Mouse (Mus musculus) embryonic facial prominence, embryonic 12.5 days (tissue): Measurements from ENCODE around the gene Asap3. TPM values are rescaled to one million over a fixed set of nuclear protein-coding genes. Genes with fewer than 3 reads are reported as not detected.
A peak's percentile ranks its signal among the peaks of the same experiment; 100 is the strongest.

ENCODE experiments used
- ATAC-seq: fragments of 200-750 bp; cut with Nextera tagmentation; 2 replicates; pipeline ENCODE4 v1.8.0; 2017; ENCODE audit not compliant: insufficient number of reproducible peaks, insufficient read depth, low FRiP score, low TSS enrichment
- H3K27ac ChIP-seq: fragments of 300-500 bp; sonication (generic); 2 replicates; pipeline ENCODE4 v1.5.1; 2016; ENCODE audit warnings: mild to moderate bottlenecking
- H3K27me3 ChIP-seq: fragments of 300-500 bp; sonication (generic); 2 replicates; pipeline ENCODE4 v1.6.1; 2016; ENCODE audit warnings: mild to moderate bottlenecking, moderate library complexity
- H3K36me3 ChIP-seq: fragments of 300-500 bp; sonication (generic); 2 replicates; pipeline ENCODE4 v1.6.1; 2016; ENCODE audit warnings: mild to moderate bottlenecking
- H3K4me1 ChIP-seq: fragments of 300-500 bp; sonication (generic); 2 replicates; pipeline ENCODE4 v1.6.1; 2016
- H3K4me2 ChIP-seq: fragments of 300-500 bp; sonication (generic); replicated peaks from 2 replicates; pipeline ENCODE4 v1.6.1; 2016; ENCODE audit warnings: mild to moderate bottlenecking, moderate library complexity
- H3K4me3 ChIP-seq: fragments of 300-500 bp; sonication (generic); 2 replicates; pipeline ENCODE4 v1.5.1; 2016; ENCODE audit warnings: mild to moderate bottlenecking
- H3K9ac ChIP-seq: fragments of 300-500 bp; sonication (generic); 2 replicates; pipeline ENCODE4 v1.6.1; 2016; ENCODE audit warnings: mild to moderate bottlenecking, moderate library complexity
- H3K9me3 ChIP-seq: fragments of 300-500 bp; sonication (generic); 2 replicates; pipeline ENCODE4 v1.6.1; 2016; ENCODE audit warnings: mild to moderate bottlenecking, moderate library complexity
- WGBS: fragments of 180-500 bp; shearing (Covaris S2); methylation state at CpG from one replicate; pipeline ENCODE4 v1.1.7; 2016; 5-methylcytosine and 5-hydroxymethylcytosine counted together
- polyA plus RNA-seq: library from polyadenylated mRNA; unstranded; fragments of >200 nt; fragmentation: Nextera tagmentation; extraction: Ambion mirVana; gene quantifications from 2 replicates; pipeline ENCODE4 v1.2.1, GENCODE M21; 2016

The Asap3 gene
- polyA plus RNA-seq, 1 experiment from 2014 or later, result 13.3 TPM

DNA sequence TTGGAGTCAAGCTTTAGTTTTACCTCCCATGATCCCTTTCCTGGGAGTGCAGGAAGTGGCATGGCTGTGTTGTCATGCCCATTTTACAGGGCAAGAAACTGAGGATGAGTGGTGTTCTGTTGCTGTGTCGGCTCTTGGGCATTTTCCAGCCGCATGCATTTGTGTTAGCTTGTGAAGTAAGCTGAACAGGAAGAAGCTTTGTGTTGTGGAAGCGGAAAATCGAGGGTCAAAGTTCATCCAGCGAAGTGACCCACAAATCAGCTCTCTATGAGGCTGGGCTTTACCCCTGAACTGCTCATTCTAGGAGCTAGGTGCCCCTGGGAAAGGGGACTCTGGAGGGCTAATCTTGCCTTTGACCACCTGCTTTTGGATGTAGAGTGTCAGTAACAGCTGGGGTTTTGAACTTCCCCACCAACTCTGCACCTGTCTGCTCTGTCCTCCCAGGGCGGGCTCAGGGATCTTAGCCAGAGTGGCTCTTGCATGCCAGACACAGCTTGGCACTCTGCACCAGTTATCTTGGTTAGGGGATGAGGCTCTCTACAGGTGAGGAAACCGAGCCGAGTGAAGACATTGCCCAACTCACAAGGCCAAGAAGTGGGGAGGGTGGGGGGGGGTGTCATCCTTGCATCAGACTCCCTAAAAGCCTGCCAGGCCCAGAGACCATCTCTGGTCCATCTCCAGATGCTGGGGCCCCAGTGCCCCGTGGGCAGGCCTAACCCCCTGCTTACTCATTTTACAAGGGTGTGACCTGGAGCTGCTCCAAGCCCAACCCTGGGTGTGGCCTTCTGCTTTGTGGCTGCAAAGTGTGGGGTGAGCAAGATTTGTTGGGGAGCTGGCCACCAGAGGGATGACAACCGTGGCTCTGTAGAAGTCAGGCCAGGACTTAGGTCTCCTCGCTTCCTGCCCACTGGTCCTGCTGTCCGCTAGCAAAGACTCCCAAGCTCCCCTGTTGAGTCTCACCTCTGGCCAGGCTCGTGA, 31.7 kb upstream of the Asap3 start:
- WGBS, result 69% methylated on average over 13 of the region's 13 CpGs
- Histone ChIP-seq H3K4me3 (peak overlapping the region; percentile 58; the same call in 1 of the 2 replicates), H3K4me1 (peaks cover 47% of the 10 kb centered on the region), H3K9me3 (no peaks in the 10 kb centered on the region), H3K27ac (peak overlapping the region; percentile 17; the same call in 1 of the 2 replicates), H3K4me2 (peak overlapping the region; percentile 99), H3K36me3 (no peaks in the 10 kb centered on the region), H3K9ac (0 out of 2 replicates have a peak overlapping the region, but pooled peaks have one; percentile 77), H3K27me3 (no peaks in the 10 kb centered on the region)
- ATAC-seq, result no peak

DNA sequence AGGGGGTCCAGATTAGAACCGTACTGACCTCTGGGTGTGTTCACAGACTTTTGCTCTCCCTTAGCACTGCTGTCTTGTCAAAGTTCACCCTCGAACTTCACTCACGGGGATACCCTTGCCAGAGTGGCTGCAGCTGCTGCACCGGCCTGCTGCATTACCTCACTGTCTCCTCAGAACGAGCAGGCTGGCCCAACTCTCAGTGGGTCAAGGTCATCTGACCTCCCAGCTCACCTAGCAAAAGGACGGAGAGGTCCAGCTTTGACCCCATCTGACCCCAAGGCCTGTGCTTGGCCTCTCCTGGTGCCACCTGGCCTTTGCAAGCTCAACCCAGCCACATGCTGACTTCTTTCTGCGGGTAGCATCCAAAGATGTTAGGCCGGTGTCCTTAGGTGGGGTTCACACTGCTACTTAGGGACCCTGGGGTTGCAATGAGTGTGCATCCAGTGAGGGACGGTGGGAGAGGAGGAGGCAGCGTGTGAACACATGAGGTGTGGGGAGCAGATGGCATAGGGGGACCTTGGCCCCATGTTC, 30.1 kb upstream of the Asap3 start:
- ATAC-seq, result no peak

DNA sequence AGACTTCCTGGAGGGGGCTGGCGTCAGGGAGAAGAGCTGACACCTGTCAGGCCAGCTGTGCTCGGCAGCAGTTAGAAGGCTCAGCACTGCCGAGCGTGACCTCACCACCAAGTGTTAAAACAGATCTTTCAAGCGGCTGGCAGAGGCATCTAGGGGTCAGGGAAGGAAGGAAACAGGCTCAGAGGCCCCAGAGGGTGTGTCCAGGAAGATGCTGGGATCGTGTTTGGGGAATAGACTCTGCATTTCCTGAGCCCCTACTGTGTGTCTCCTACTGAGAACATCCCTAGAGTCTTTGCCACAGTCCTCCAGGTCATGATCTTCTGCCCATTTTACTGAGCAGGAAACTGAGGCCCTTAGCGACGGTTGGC, 28.9 kb upstream of the Asap3 start:
- H3K27me3 ChIP-seq, result no peaks in the 10 kb centered on the region
- H3K4me2 ChIP-seq, result 0 out of 2 replicates have a peak overlapping the region, but pooled peaks have one; percentile 1
- 36% methylated on average over 8 of the region's 8 CpGs for WGBS
- H3K4me3 ChIP-seq, result 0 out of 2 replicates have a peak overlapping the region, but pooled peaks have one; percentile 1
- no peaks in the 10 kb centered on the region for H3K36me3 ChIP-seq
- no peak overlapping the region; the same call in 1 of the 2 replicates for H3K9ac ChIP-seq
- H3K4me1 ChIP-seq, result peaks cover 49% of the 10 kb centered on the region
- H3K9me3 ChIP-seq, result no peaks in the 10 kb centered on the region
- H3K27ac ChIP-seq, result peak overlapping the region; percentile 60; the same call in 1 of the 2 replicates
- no peak for ATAC-seq

More for the DNA sequence above, 30.1 kb upstream of the Asap3 start:
- peaks cover 54% of the 10 kb centered on the region for H3K4me1 ChIP-seq
- H3K36me3 ChIP-seq, result no peaks in the 10 kb centered on the region
- WGBS, result 60% methylated on average over 10 of the region's 10 CpGs
- no peak overlapping the region for H3K27ac ChIP-seq
- H3K9ac ChIP-seq, result no peak overlapping the region
- H3K4me2 ChIP-seq, result no peak overlapping the region
- H3K4me3 ChIP-seq, result no peak overlapping the region
- H3K9me3 ChIP-seq, result no peaks in the 10 kb centered on the region
- H3K27me3 ChIP-seq, result no peaks in the 10 kb centered on the region

DNA sequence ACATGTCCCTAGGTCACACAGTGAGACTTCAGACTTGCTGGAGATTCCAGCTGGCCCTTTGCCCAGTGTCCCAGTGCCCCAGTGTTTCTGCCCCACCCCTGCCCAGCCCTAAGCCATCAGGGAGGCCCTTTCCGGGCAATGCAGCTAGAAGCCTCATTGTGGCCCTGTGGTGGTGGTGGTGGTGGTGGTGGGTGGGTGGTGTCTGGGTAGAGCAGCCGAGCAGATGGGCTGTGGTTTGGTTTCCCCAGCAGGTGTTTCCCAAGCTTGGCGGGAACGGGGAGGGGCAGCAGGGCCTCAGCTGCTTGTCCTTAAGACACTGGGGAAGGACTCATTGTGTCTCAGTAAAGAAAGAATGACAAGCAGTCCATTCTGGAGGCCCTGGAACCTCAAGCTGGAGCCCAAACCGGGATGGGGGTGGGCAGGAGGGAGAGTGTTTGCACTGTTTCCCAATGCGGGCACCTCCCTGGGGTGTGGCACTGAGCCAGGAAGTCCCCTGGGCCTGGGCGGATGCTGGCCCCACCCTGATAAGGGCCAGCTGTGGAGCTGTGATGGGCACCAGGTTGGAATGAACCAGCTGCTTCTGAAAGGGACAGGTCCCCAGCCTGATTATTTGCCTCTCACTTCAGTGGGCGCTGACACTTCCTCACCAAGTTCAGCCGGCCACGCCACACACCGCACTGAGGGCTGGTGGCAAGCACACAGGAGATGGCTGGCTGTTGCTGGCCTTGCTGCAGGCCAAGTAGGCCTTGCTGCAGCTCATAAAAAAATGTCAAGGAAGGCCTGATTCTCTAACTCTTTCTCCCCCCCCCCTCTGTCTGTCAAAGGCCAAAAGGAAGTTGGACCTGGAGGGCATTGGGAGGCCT, 28.3 kb upstream of the Asap3 start:
- no peaks in the 10 kb centered on the region for H3K36me3 ChIP-seq
- ATAC-seq, result no peak
- H3K4me2 ChIP-seq, result 0 out of 2 replicates have a peak overlapping the region, but pooled peaks have one; percentile 1
- 0 out of 2 replicates have a peak overlapping the region, but pooled peaks have one; percentile 1 for H3K4me3 ChIP-seq
- WGBS, result 69% methylated on average over 11 of the region's 11 CpGs
- H3K27ac ChIP-seq, result peak overlapping the region; percentile 60
- no peaks in the 10 kb centered on the region for H3K9me3 ChIP-seq
- no peaks in the 10 kb centered on the region for H3K27me3 ChIP-seq
- H3K4me1 ChIP-seq, result peaks cover 49% of the 10 kb centered on the region
- H3K9ac ChIP-seq, result no peak overlapping the region

DNA sequence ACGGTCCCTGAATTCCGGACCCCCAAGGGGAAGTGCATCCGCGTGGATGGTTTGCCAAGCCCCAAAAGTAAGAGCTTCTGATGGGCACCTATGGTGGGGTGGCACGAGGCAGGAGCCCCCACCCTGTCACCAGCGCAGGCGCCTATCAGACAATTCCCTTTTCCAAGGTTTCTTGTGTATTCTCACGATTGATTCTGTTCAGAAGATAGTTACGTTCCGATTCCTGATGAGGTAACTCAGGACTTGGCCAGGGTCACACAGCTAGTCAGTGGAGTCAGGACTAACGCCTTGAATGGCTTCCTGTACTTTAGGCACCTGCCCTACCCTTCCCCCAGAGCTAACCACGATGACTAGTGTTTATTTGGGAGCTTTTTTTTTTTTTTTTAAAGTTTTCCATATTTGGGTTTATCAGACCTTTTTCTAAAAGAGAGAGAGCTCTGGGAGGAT, 27.7 kb upstream of the Asap3 start:
- H3K9ac ChIP-seq, result no peak overlapping the region
- H3K36me3 ChIP-seq, result no peaks in the 10 kb centered on the region
- no peak overlapping the region for H3K4me2 ChIP-seq
- 79% methylated on average over 12 of the region's 12 CpGs for WGBS
- peak overlapping the region; percentile 60 for H3K27ac ChIP-seq
- no peaks in the 10 kb centered on the region for H3K9me3 ChIP-seq
- no peaks in the 10 kb centered on the region for H3K27me3 ChIP-seq
- ATAC-seq, result no peak
- no peak overlapping the region for H3K4me3 ChIP-seq
- peaks cover 43% of the 10 kb centered on the region for H3K4me1 ChIP-seq

DNA sequence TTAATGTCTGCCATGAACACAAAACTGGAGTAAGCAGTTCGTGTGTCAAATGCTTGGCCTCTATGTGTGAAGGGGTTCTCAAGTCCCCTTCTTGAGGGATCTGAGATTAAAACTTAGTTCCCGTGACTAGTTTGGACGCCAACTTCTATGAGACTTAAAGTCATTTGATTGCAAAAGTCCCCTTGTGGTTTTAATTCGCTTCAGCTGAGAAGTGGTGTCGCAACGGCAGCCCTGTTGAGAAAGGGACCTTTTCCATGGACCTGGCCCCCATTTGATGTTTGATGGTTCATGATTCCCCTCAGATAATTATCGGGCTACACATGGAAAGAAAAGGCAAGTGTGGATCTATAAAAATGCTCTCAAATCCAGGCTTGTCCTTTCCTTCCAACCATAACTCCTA, 26.7 kb upstream of the Asap3 start:
- no peak overlapping the region for H3K27ac ChIP-seq
- peaks cover 34% of the 10 kb centered on the region for H3K4me1 ChIP-seq
- 87% methylated on average over 7 of the region's 7 CpGs for WGBS
- H3K4me3 ChIP-seq, result no peak overlapping the region
- H3K9me3 ChIP-seq, result no peaks in the 10 kb centered on the region
- H3K9ac ChIP-seq, result no peak overlapping the region
- H3K4me2 ChIP-seq, result peak overlapping the region; percentile 46; the same call in 1 of the 2 replicates
- H3K27me3 ChIP-seq, result no peaks in the 10 kb centered on the region
- no peak for ATAC-seq
- H3K36me3 ChIP-seq, result no peaks in the 10 kb centered on the region

DNA sequence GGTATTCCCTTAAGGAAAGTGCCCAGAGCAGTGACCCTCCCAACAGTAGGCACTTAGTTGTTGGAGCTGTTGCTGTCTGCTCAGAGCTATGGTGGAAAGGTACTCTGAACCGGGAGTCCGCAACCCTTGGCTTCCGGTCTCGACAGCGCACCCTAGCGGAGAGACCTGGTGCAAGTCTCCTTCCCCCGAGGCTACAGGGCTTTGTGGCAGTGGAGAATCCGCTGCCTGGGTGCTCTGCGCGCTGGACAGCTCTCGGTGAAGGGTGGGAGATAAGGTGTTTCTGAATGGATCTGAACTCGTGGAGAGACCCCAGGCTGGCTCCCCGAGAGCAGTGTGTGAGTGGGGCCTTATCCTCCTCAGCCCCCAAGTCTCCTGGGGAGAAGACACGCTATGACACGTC, 26.2 kb upstream of the Asap3 start:
- Histone ChIP-seq H3K27me3 (no peaks in the 10 kb centered on the region), H3K9me3 (no peaks in the 10 kb centered on the region), H3K9ac (peak overlapping the region; percentile 30), H3K27ac (0 out of 2 replicates have a peak overlapping the region, but pooled peaks have one; percentile 60), H3K4me1 (peaks cover 28% of the 10 kb centered on the region), H3K4me2 (peak overlapping the region; percentile 46), H3K4me3 (peak overlapping the region; percentile 31), H3K36me3 (no peaks in the 10 kb centered on the region)
- ATAC-seq, result no peak
- 3% methylated on average over 15 of the region's 15 CpGs for WGBS

DNA sequence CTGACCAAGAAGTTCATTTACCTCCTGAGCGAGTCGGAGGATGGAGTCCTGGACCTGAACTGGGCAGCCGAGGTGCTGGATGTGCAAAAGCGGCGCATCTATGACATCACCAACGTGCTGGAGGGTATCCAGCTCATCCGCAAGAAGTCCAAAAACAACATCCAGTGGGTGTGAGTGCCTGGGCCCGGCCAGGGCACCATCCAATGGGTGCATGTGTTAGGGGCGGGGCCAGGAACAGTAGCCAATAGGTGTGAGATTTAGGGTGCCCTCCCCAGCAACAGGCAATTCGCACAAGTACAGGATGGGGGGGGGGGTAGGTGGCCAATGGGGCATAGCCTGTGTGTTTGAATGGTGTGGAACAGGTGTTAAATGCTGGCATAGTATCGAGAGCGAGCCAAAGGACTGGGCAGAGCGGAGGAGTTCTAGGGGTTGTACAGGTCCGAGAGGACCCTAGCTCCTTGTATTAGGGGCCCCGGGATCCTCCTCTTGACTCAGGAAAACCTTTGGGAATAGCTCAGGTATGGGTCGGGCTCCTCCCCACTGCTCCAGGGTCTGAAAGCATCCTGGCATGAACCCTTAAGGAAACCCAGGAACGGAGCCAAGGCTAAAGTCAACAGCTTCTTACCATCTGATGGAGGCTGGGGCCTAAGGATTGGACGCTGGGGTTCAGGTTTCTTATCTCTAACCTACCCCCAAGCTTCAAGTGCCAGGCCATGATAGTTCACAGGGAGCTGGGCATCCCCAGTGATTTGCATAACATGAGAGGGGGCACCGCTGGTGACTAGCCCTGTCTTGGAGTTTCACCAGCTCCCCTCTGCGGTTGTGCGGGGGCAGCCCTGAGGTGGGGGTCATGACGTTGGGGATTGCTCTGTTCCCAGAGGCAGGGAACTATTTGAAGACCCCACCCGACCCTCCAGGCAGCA, 25.5 kb upstream of the Asap3 start:
- no peaks in the 10 kb centered on the region for H3K9me3 ChIP-seq
- peak overlapping the region; percentile 46 for H3K4me2 ChIP-seq
- H3K9ac ChIP-seq, result peak overlapping the region; percentile 30
- 0 out of 2 replicates have a peak overlapping the region, but pooled peaks have one; percentile 60 for H3K27ac ChIP-seq
- ATAC-seq, result peak; percentile 77; the same call in 1 of the 2 replicates
- WGBS, result 12% methylated on average over 23 of the region's 23 CpGs
- H3K27me3 ChIP-seq, result no peaks in the 10 kb centered on the region
- H3K4me1 ChIP-seq, result peaks cover 24% of the 10 kb centered on the region
- H3K36me3 ChIP-seq, result no peaks in the 10 kb centered on the region
- peak overlapping the region; percentile 31 for H3K4me3 ChIP-seq

DNA sequence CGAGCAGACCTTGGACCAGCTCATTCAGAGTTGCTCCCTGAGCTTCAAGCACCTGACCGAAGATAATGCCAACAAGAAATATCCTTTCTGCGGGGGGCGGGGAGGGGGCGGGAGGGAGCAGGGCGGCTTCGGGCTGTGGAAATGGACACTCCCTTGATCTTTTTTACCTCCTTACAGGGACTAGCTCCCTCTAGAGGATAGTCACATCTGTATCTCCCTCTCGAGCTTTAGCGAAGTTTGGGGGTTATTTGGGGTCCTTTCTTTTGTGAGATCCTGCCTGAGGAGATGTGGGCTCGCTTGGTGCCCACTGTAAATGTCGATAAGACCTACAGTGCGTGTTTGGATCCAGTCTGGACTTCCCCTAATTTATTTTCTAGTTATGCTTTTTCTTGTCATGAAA, 24.8 kb upstream of the Asap3 start:
- no peaks in the 10 kb centered on the region for H3K9me3 ChIP-seq
- peak overlapping the region; percentile 46 for H3K4me2 ChIP-seq
- 0 out of 2 replicates have a peak, but pooled peaks cover 3% of the 10 kb centered on the region for H3K36me3 ChIP-seq
- peaks cover 22% of the 10 kb centered on the region for H3K4me1 ChIP-seq
- H3K9ac ChIP-seq, result no peak overlapping the region
- H3K27ac ChIP-seq, result no peak overlapping the region
- H3K4me3 ChIP-seq, result no peak overlapping the region
- WGBS, result 23% methylated on average over 12 of the region's 12 CpGs
- H3K27me3 ChIP-seq, result no peaks in the 10 kb centered on the region
- ATAC-seq, result no peak

DNA sequence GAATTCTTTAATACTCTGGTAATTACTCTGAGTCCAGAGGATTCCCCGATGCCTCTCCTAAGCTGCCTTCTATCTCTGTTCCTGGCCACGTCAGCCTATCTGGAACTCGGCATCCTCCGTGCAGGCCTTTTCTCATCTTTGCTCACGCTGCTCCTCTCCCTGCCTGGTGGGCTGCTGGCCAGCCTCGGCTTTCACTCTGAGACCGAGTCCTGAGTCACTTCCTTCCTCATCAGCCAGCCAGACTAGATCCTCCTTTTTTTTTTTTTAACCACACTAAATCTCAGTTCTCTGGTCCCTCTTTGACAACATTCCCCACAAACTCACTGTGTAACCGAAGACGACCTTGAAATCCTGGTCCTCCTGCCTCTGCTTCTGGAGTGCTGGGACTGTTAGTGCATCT, 20.8 kb upstream of the Asap3 start:
- H3K4me1 ChIP-seq, result peaks cover 7% of the 10 kb centered on the region; the same call in 1 of the 2 replicates
- no peak overlapping the region for H3K27ac ChIP-seq
- H3K4me2 ChIP-seq, result no peak overlapping the region
- H3K36me3 ChIP-seq, result peaks cover 17% of the 10 kb centered on the region; the same call in 1 of the 2 replicates
- H3K4me3 ChIP-seq, result no peak overlapping the region
- H3K9me3 ChIP-seq, result no peaks in the 10 kb centered on the region
- whole genome bisulfite sequencing, result 78% methylated on average over 9 of the region's 9 CpGs
- no peak overlapping the region for H3K9ac ChIP-seq
- H3K27me3 ChIP-seq, result no peaks in the 10 kb centered on the region
- ATAC-seq, result no peak
